Comparison of ENCODE assay signal across 14 mouse cellular contexts in the genomic region with DNA sequence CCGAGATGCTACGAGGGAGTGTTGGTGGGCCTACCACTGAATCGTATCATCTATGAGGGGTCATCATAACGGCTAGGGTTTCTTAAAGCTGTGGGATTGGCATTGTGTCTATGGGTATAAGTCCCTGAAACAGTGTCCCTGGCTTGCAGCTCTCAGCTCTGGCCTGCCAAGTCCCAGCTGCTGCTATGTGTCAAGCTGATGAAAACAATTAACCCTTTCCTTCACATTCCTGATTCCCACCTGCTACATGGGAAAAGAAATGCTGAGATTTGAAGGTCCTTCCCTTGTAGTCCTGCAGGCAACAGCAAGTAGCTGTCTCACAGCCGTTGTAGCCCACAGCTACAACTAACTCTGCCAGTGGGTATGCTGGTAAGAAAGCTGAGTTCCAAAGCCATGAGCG.
"Had no signal": no experiment of that assay in that cellular context is flagged by ENCODE, and none has a peak within 500 bp of the region (broad histone marks: within the 10 kb centered on the region; RNA-seq: fewer than 3 reads in every experiment).

No protein-coding gene starts in this region.

- H3K4me2 ChIP-seq: lung, embryonic 14.5 days; midbrain, embryonic 13.5 days; midbrain, embryonic 15.5 days; neural tube, embryonic 12.5 days; stomach, embryonic 15.5 days had no signal

- H3K27ac ChIP-seq: midbrain, embryonic 10.5 days; midbrain, embryonic 13.5 days; midbrain, embryonic 15.5 days; neural tube, embryonic 12.5 days; stomach, embryonic 15.5 days; stomach, postnatal 0 days had no signal

- H3K9me3 ChIP-seq: midbrain, embryonic 10.5 days; midbrain, embryonic 13.5 days; midbrain, embryonic 15.5 days; neural tube, embryonic 12.5 days; stomach, embryonic 15.5 days had no signal

- DNase-seq: lung, adult 18-20 months; lung, embryonic 14.5 days; lung, postnatal 10 days; lung, postnatal 4 days; right cerebral cortex, postnatal 14 days; thymus, adult 2 months; thymus, postnatal 25 days; thymus, postnatal 4 days had no signal

- H3K27me3 ChIP-seq: midbrain, embryonic 13.5 days; midbrain, embryonic 15.5 days; neural tube, embryonic 12.5 days; stomach, embryonic 15.5 days had no signal

- H3K4me3 ChIP-seq: midbrain, embryonic 10.5 days; midbrain, embryonic 13.5 days; midbrain, embryonic 15.5 days; neural tube, embryonic 12.5 days; stomach, embryonic 15.5 days had no signal

- H3K4me1 ChIP-seq: midbrain, embryonic 15.5 days; neural tube, embryonic 12.5 days; stomach, embryonic 15.5 days had no signal

- H3K9ac ChIP-seq: lung, embryonic 14.5 days; midbrain, embryonic 13.5 days; midbrain, embryonic 15.5 days; neural tube, embryonic 12.5 days; stomach, embryonic 15.5 days had no signal

- H3K36me3 ChIP-seq: midbrain, embryonic 10.5 days; midbrain, embryonic 13.5 days; midbrain, embryonic 15.5 days; neural tube, embryonic 12.5 days; stomach, embryonic 15.5 days had no signal
